Mouse (Mus musculus) heart, embryonic 11.5 days (tissue): ENCODE results near the gene Pan3. TPM values are rescaled to one million over a fixed set of nuclear protein-coding genes. Genes with fewer than 3 reads are reported as not detected.

Source experiments
- ATAC-seq: fragments of 200-750 bp; cut with Nextera tagmentation; replicated peaks from 2 replicates; pipeline ENCODE4 v1.8.0; 2017; ENCODE audit warnings: moderate library complexity; ENCODE audit not compliant: insufficient number of reproducible peaks, low FRiP score, low TSS enrichment
- H3K27ac ChIP-seq: fragments of 300-500 bp; sonication (generic); 2 replicates; pipeline ENCODE4 v1.5.1; 2014; ENCODE audit warnings: mild to moderate bottlenecking, low read depth, low read length
- H3K27me3 ChIP-seq: fragments of 300-500 bp; sonication (generic); 2 replicates; pipeline ENCODE4 v1.6.1; 2014; ENCODE audit warnings: mild to moderate bottlenecking, low read length, mixed read lengths; ENCODE audit not compliant: control insufficient read depth, insufficient read depth
- H3K36me3 ChIP-seq: fragments of 300-500 bp; sonication (generic); 2 replicates; pipeline ENCODE4 v1.6.1; 2014; ENCODE audit warnings: mild to moderate bottlenecking, low read length, moderate library complexity, mixed read lengths; ENCODE audit not compliant: control insufficient read depth, insufficient read depth
- H3K4me1 ChIP-seq: fragments of 300-500 bp; sonication (generic); 2 replicates; pipeline ENCODE4 v1.6.1; 2014; ENCODE audit warnings: low read length; ENCODE audit not compliant: control insufficient read depth, insufficient read depth
- H3K4me2 ChIP-seq: fragments of 300-500 bp; sonication (generic); 2 replicates; pipeline ENCODE4 v1.6.1; 2014; ENCODE audit warnings: mild to moderate bottlenecking, moderate library complexity
- H3K4me3 ChIP-seq: fragments of 300-500 bp; sonication (generic); 2 replicates; pipeline ENCODE4 v1.5.1; 2014; ENCODE audit warnings: low read depth, low read length
- H3K9ac ChIP-seq: fragments of 300-500 bp; sonication (generic); 2 replicates; pipeline ENCODE4 v1.6.1; 2014; ENCODE audit warnings: mild to moderate bottlenecking, low read depth, low read length, moderate library complexity
- H3K9me3 ChIP-seq: fragments of 300-500 bp; sonication (generic); replicated peaks from 2 replicates; pipeline ENCODE4 v1.6.1; 2016; ENCODE audit warnings: low read length; ENCODE audit not compliant: control insufficient read depth
- WGBS: fragments of 180-500 bp; shearing (Covaris S2); extraction: QIAGEN DNeasy Blood & Tissue Kit; methylation state at CpG from one replicate; pipeline ENCODE4 v1.1.7; 2014; ENCODE audit not compliant: insufficient replicate concordance; 5-methylcytosine and 5-hydroxymethylcytosine counted together
- polyA plus RNA-seq: library from polyadenylated mRNA; unstranded; fragments of >200 nt; fragmentation: Nextera tagmentation; extraction: Ambion mirVana; gene quantifications from 2 replicates; pipeline ENCODE4 v1.2.1, GENCODE M21; 2014

The Pan3 gene
- polyA plus RNA-seq, 1 experiment from 2014 or later: 54.9 TPM

DNA sequence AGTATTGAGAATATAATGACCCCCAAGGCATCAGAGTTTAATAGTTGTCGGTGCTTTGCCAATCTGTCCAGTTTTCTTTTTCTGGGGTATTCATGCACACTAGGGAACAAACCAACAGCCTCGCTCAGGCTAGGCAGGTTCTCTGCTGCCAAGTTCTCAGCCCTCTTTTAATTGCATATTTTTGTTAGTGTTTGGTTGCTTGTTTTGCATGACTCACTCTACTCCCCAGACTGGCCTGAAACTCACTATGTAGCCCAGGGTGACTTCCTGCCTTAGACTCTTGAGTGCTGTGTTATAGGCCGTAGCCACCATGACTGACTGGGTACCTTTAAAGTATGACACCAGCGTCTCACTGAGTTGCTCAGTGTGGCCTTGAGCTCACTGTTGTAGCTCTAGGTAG is 19.0 kb downstream of the Pan3 start:
- Histone ChIP-seq H3K9me3 (no peaks in the 10 kb centered on the region), H3K27me3 (no peaks in the 10 kb centered on the region), H3K36me3 (no peaks in the 10 kb centered on the region), H3K4me3 (no peak overlapping the region), H3K27ac (no peak overlapping the region), H3K4me2 (no peak overlapping the region), H3K4me1 (peaks cover 19% of the 10 kb centered on the region), H3K9ac (no peak overlapping the region)
- 88% methylated on average over 4 of the region's 4 CpGs for WGBS
- no peak for ATAC-seq

DNA sequence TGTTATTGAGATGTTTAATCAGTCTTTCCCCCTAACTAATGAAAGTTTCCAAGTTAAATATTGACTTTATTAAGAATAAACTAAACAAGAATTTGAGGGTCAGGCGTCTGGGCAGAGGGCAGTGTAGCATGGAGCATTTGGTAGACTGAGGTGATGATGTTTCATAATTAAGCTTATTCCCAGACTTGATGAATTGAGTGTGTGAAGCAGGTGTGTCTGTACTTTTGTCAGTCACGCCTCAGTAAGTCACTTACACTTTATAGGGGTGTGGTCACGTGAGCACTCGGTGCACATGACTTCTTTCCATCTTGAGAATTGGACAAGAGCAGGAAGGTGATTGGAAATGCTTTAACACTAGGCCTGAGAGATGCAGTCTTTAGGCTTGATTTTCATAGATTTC is 26.5 kb downstream of the Pan3 start:
- Histone ChIP-seq H3K4me3 (no peak overlapping the region), H3K36me3 (peaks cover 10% of the 10 kb centered on the region; the same call in 1 of the 2 replicates), H3K27me3 (no peaks in the 10 kb centered on the region), H3K4me1 (0 out of 2 replicates have a peak, but pooled peaks cover 4% of the 10 kb centered on the region), H3K4me2 (no peak overlapping the region), H3K27ac (no peak overlapping the region), H3K9ac (no peak overlapping the region), H3K9me3 (no peaks in the 10 kb centered on the region)
- 85% methylated on average over 4 of the region's 4 CpGs for WGBS
- no peak for ATAC-seq

DNA sequence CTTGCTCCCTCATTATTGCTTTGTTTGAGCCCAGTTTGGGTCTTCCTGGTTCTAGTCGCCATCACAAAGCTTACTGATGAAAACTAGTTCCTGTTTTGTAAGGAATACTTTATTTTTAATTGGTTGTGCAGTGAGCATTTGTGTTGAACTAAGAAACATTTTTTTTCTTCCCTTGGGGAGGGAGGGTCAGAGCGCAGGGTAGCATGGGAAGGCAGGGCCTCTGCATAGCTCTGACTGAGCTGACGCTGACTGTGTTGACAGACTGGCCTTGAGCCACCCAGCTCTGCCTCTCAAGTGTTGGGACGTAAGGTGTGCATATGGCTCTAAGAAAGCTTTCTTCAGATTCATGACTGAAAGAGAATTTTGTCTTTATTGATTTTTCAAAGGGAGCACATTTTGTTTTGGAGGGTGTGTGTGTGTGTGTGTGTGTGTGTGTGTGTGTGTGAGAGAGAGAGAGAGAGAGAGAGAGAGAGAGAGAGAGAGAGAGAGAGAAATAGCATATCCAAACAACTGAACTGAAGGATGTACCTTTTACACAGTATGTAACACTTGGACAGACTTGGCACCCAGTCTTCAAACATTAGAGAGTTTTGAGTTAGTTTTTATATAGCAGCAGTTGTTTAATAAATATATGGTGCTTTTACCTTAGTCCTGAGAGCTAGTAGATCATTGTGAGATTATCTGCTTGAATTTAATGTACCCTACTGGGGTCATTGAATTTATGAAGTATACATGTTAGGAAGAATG is 30.0 kb downstream of the Pan3 start:
- H3K36me3 ChIP-seq: peaks cover 7% of the 10 kb centered on the region; the same call in 1 of the 2 replicates
- no peak overlapping the region for H3K27ac ChIP-seq
- no peak overlapping the region for H3K4me2 ChIP-seq
- H3K4me1 ChIP-seq: peaks cover 7% of the 10 kb centered on the region; the same call in 1 of the 2 replicates
- no peak overlapping the region for H3K4me3 ChIP-seq
- ATAC-seq: no peak
- no peak overlapping the region for H3K9ac ChIP-seq
- H3K27me3 ChIP-seq: no peaks in the 10 kb centered on the region
- no peaks in the 10 kb centered on the region for H3K9me3 ChIP-seq
- 43% methylated on average over 4 of the region's 4 CpGs for WGBS

DNA sequence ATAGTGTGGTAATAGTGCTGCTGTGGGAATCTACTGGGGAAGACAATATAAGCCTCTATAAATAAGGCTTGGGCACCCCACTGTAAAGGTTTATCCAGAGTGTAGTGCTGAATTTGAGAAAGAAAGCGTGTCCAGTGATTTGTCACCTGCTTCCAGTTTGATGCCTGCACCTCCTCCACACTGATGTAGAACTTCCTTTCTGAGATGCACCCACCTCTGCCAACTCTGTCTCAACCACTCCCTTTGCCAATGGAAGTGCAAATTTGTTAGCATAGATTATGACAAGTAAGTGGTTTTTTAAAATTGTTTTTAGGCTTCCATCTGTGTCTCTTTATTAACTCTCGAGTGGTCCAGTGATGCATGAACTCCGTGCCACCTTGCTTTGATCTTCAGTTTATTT is 33.3 kb downstream of the Pan3 start:
- no peak for ATAC-seq
- Histone ChIP-seq H3K9ac (no peak overlapping the region), H3K4me2 (no peak overlapping the region), H3K4me1 (peaks cover 7% of the 10 kb centered on the region; the same call in 1 of the 2 replicates), H3K4me3 (no peak overlapping the region), H3K27me3 (no peaks in the 10 kb centered on the region), H3K27ac (no peak overlapping the region), H3K36me3 (peaks cover 8% of the 10 kb centered on the region), H3K9me3 (no peaks in the 10 kb centered on the region)
- 85% methylated on average over 3 of the region's 3 CpGs for whole genome bisulfite sequencing

DNA sequence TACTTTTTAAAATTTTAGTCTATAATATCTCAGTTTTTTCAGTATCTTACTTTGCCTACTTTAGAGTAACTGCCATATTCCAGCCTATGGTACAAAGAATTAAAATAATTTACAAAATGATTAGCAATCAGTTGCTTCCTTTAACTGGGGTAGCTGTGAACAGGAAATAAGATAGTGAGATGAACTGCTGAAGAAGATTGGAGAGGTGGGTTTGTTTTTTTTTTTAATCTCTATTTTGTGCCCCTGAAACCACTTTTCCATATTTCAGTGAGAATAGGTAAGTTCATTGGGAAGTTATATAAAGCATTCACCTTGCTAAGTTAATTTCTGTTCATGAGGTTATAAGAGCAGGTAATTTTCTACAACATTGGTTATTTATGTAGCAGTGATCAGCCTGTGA is 36.4 kb downstream of the Pan3 start:
- H3K4me2 ChIP-seq: no peak overlapping the region
- H3K36me3 ChIP-seq: peaks cover 10% of the 10 kb centered on the region
- H3K4me3 ChIP-seq: no peak overlapping the region
- H3K4me1 ChIP-seq: peaks cover 3% of the 10 kb centered on the region; the same call in 1 of the 2 replicates
- no peaks in the 10 kb centered on the region for H3K9me3 ChIP-seq
- no peak for ATAC-seq
- H3K9ac ChIP-seq: no peak overlapping the region
- no peak overlapping the region for H3K27ac ChIP-seq
- H3K27me3 ChIP-seq: no peaks in the 10 kb centered on the region

DNA sequence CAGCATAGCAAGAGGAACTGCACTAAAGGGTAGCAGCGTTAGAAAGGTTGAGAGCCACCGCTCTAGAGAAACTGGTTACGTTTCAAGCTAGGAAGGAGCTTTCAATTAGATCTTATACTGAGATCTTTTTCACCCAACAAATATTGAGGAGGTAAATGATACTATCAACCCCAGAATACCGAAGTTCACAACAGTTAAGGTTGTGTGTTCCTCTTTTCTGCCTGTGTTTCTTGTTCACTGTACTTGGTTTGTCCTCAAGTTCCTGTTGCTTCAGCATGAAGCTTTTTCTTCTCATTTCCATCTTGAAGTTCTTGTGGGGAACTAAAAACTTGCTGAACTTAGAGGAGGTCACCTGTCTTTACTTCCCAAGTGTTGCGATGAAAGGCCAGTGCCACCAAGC is 41.2 kb downstream of the Pan3 start:
- Histone ChIP-seq H3K36me3 (peaks cover 10% of the 10 kb centered on the region), H3K9me3 (no peaks in the 10 kb centered on the region), H3K27ac (no peak overlapping the region), H3K9ac (no peak overlapping the region), H3K4me1 (peaks cover 6% of the 10 kb centered on the region; the same call in 1 of the 2 replicates), H3K4me3 (no peak overlapping the region), H3K4me2 (no peak overlapping the region), H3K27me3 (no peaks in the 10 kb centered on the region)
- ATAC-seq: no peak
- WGBS: 96% methylated on average over 5 of the region's 5 CpGs

DNA sequence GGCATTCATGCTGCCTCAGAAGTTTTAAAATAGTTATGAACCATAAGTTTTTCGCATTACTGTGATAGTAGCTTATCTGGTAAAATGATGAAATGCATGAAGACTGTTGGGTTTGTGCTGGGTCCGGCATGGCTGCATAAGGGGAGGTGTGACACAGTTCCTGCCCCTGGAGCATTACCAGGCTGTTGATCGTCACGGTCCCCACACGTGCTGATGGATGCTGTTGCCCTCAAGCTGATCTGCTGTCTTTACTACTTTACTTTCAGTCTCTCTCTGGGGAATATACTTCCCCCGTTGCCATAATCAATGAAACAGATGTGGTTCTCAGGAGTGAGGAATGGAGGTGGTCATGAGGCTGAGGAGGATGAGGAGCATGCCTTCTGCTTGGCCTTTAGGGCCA is 43.1 kb downstream of the Pan3 start:
- WGBS: 78% methylated on average over 6 of the region's 6 CpGs
- H3K36me3 ChIP-seq: 0 out of 2 replicates have a peak, but pooled peaks cover 3% of the 10 kb centered on the region
- no peak overlapping the region for H3K4me3 ChIP-seq
- no peaks in the 10 kb centered on the region for H3K27me3 ChIP-seq
- H3K4me2 ChIP-seq: no peak overlapping the region
- no peaks in the 10 kb centered on the region for H3K9me3 ChIP-seq
- no peak for ATAC-seq
- peaks cover 9% of the 10 kb centered on the region; the same call in 1 of the 2 replicates for H3K4me1 ChIP-seq
- H3K27ac ChIP-seq: no peak overlapping the region
- H3K9ac ChIP-seq: no peak overlapping the region

DNA sequence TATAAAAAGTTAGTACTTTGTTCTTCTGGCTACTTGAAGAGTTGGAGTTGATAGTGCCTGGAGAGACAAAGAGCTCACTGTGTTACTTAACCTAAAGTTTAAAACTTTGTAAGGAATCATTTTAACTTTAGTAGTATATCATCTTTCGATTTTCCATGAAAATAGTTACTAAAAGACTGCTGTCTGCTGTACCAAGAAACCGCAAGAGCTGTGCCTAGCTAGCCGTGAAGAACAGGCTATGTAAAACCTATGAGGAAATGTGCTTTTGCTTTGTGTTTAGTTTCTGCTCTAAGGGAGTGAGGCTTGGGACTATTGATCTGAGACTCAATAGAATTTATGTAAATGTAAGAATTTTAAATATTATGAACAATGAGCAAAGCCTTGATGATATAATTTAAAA is 43.9 kb downstream of the Pan3 start:
- peaks cover 3% of the 10 kb centered on the region; the same call in 1 of the 2 replicates for H3K36me3 ChIP-seq
- no peak overlapping the region for H3K9ac ChIP-seq
- H3K27me3 ChIP-seq: no peaks in the 10 kb centered on the region
- WGBS: 89% methylated on average over 3 of the region's 3 CpGs
- no peak overlapping the region for H3K4me2 ChIP-seq
- H3K4me3 ChIP-seq: no peak overlapping the region
- no peak overlapping the region for H3K27ac ChIP-seq
- no peak for ATAC-seq
- H3K9me3 ChIP-seq: no peaks in the 10 kb centered on the region
- H3K4me1 ChIP-seq: peaks cover 9% of the 10 kb centered on the region; the same call in 1 of the 2 replicates

DNA sequence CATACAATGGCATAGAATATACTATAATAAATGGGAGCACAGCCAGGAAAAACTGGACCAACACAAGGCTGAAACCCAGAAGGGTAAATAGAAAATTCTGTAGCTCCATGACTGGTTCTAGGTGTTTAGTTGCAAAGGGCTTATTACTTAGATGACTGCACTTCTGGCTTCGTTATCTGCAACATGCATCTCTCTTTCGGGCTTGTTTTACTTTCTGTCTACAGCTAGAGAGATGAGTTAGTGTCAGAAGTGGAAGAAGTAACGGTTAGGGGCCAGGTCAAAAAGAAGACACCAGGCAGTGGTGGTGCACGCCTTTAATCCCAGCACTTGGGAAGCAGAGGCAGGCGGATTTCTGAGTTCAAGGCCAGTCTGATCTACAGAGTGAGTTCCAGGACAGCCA is 46.1 kb downstream of the Pan3 start:
- H3K9ac ChIP-seq: no peak overlapping the region
- whole genome bisulfite sequencing: 91% methylated on average over 5 of the region's 5 CpGs
- ATAC-seq: no peak
- H3K27ac ChIP-seq: no peak overlapping the region
- no peaks in the 10 kb centered on the region for H3K27me3 ChIP-seq
- H3K4me3 ChIP-seq: no peak overlapping the region
- H3K36me3 ChIP-seq: no peaks in the 10 kb centered on the region; the same call in 1 of the 2 replicates
- H3K4me2 ChIP-seq: no peak overlapping the region
- no peaks in the 10 kb centered on the region for H3K9me3 ChIP-seq
- H3K4me1 ChIP-seq: peaks cover 13% of the 10 kb centered on the region; the same call in 1 of the 2 replicates
